Mouse (Mus musculus) layer of hippocampus, adult 11-12 months (tissue): Measurements from ENCODE around the gene Unc13a.

Experiments used
- DNase-seq: peaks from one replicate; pipeline ENCODE4 v3.0.0; 2022; ENCODE audit warnings: low spot score

Gene Unc13a

GRCm38 (mm10) chr8:71686143-71686734, 14.7 kb upstream of the Unc13a start:
- DNase-seq = no peak

GRCm38 (mm10) chr8:71685573-71685972, 14.0 kb upstream of the Unc13a start:
- no peak for DNase-seq

DNA sequence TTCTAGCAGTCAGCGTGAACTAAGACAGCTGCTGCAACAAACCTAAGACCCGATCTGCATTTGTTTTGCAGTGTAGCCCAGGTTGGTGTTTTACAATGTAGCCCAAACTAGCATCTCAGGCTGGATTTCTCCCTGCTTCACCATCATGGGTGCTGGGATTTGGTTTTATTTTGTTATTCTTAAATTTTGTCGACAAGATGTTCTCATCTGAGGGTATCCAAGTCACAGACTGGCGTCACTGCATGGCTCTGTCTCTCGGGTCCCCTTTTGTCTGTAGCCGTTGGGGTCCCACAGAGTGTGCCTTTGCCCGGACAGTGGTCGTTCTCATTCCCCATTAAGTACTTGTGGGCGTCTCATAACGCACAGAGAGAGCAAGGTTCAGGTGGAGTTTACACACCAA, 13.1 kb upstream of the Unc13a start:
- no peak for DNase-seq

GRCm38 (mm10) chr8:71682832-71683231, 11.3 kb upstream of the Unc13a start:
- no peak for DNase-seq

DNA sequence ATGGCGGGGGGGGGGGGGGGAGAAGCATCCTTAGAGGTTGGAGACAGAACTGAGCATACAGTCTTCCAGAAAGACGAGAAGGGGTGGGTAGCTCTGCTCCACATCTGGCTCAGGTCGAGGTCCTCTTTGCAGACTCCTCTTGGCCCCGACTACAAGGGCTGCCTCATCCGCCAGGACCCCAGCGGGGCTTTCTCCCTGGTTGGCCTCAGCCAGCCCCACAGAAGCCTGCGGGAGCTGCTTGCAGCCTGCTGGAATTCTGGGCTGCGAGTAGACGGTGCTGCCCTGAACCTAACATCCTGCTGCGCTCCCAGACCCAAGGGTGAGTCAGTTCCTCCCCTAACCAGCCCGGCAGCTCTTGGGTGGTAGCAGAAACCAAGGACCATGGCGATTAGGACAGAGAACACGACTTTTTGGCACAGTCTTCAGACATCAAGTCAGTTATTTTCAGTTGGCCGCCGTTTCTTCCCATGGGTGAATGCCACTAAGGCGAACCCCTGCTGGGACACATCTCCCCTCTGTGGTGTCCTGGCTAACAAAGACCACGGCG, 9.9 kb upstream of the Unc13a start:
- DNase-seq = no peak

DNA sequence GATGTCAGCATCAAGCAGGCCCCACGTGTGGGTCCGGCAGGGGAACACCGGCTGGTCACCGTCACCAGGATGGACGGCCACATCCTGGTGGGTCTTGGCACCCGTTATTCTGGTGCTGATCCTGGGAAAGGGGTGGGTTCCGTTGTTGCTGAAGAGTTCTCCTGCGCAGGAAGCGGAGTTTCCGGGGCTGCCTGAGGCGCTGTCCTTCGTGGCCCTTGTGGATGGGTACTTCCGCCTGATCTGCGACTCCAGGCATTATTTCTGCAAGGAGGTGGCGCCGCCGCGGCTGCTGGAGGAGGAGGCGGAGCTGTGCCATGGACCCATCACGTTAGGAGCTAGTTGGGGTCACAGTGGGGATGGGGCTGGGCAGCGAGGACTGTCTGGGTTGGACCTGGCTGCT, 8.9 kb upstream of the Unc13a start:
- DNase-seq = no peak

DNA sequence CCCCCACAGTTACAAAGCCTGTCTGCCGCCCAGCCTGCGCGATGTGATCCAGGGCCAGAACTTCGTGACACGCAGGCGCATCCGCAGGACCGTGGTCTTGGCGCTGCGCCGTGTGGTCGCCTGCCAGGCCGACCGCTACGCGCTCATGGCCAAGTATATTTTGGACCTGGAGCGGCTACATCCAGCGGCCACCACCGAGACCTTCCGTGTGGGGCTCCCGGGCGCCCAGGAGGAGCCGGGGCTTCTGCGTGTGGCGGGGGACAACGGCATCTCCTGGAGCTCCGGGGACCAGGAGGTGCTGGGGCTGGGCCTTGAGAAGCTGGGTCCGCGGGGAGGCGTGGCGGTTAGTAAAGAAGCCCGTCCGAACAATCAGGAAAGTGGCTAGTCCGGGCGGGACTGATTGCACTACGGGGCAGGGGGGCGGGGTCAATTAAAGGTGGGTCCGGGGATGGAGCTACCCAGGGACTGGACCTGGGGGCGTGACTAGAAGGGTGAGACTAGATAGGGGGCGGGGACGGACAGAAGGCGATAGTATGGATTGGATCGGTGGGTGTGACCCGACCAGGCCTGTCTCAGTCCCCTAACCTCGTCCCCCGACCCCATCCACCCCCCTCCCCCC, 8.1 kb upstream of the Unc13a start:
- DNase-seq = no peak

DNA sequence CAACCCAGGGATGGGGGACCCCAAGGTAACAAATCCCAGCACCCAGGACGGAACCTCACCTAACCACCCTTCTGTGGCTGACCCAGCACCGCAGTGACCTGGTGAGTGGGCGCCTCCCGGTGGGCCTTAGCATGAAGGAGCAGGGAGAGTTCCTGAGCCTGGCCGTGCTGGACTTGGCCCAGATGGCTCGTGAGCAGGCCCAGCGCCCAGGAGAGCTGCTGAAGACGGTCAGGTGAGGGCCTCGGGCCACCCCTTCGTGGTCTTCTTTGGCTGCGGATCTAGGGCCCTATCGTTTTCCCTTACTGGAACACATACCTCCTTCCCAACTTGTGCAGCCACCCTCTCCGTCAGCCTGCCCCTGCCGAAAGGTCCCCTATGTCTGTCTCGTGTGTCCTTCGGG, 7.6 kb upstream of the Unc13a start:
- DNase-seq = no peak

DNA sequence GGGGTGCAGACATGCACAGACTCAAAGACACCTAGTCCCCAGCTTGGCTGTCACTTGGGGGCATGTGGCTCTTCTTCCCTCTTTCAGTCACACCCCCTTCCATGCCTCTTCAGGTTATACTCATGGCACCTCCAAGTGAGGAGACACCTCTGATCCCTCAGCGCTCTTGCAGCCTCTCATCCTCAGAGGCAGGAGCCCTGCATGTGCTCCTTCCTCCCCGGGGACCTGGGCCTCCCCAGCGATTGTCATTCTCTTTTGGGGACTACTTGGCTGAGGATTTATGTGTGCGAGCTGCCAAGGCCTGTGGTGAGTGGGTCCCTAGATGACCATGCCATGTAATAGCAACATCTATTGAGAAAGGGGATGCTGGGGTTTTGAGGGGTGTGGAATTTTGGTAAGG, 6.7 kb upstream of the Unc13a start:
- no peak for DNase-seq

DNA sequence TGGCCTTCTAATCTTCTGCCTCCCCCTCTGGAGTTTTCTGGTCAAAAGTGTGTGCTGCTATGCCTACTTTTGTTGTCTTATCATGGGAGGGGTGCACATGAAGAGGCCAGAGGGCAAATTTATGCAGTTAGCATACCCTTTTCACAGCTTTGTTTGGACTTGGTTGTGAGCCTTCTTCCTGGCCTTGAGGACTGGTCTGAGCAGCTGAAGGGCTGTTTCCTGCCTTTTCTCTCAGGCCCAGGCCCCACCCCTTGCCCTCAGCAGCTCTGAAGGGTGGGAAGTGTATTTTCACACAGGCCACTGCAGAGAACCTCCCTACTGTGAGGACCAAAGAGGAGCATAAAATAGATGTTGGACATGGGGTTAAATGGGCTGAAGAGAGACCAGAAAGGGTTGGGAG, 6.0 kb upstream of the Unc13a start:
- no peak for DNase-seq

GRCm38 (mm10) chr8:71676803-71677202, 5.2 kb upstream of the Unc13a start:
- no peak for DNase-seq

- no peak for DNase-seq
Measured at GRCm38 (mm10) chr8:71676020-71676741, 4.6 kb upstream of the Unc13a start, which contains the start of gene Jak3. TSS of gene Jak3 (plus strand) at chr8:71676296.

- no peak for DNase-seq
Measured at GRCm38 (mm10) chr8:71675456-71676019, 4.0 kb upstream of the Unc13a start.

DNA sequence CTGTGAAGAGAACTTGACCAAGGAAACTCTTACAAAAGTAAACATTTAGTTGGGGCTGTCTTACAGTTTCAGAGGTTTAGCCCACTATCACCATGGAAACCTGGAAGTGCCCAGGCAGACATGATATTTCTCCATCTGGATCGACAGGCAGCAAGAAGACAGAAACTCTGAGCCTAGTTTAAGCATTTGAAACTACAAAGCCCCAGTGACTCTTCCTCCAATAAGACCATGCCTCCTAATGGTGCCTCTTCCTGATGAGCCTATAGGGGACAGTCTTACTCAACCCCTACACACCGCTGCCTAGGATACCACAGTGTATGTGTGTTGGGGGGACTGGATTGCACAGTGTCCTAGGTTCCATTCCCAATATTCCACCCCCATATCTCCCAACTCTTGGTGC, 2.5 kb upstream of the Unc13a start:
- DNase-seq = no peak

DNA sequence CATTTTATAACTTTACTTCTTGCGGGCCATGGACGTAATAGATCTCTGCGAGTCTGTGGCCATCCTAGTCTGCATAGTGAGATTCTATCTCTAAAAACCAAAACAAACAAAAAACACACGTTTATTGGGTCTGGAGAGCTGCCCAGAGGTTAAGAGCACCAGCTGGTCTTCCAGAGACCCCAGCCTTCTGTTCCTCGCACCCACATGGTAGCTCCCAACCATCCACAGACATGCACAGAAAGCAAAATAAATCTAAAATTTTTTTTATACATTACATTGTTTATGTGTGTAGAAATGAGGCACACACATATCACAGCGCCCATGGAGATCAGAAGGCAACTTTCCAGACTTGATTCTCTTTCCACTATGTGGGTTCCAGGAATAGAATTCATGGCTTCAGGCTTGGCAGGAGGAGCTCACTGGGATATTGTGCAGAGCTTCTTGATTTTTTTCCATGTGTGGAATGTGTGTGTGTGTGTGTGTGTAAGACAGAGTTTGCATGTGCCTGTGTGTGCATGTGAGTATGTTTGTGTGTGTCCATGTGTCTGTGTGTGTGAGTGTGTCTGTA, 695 bp upstream of the Unc13a start:
- no peak for DNase-seq

DNA sequence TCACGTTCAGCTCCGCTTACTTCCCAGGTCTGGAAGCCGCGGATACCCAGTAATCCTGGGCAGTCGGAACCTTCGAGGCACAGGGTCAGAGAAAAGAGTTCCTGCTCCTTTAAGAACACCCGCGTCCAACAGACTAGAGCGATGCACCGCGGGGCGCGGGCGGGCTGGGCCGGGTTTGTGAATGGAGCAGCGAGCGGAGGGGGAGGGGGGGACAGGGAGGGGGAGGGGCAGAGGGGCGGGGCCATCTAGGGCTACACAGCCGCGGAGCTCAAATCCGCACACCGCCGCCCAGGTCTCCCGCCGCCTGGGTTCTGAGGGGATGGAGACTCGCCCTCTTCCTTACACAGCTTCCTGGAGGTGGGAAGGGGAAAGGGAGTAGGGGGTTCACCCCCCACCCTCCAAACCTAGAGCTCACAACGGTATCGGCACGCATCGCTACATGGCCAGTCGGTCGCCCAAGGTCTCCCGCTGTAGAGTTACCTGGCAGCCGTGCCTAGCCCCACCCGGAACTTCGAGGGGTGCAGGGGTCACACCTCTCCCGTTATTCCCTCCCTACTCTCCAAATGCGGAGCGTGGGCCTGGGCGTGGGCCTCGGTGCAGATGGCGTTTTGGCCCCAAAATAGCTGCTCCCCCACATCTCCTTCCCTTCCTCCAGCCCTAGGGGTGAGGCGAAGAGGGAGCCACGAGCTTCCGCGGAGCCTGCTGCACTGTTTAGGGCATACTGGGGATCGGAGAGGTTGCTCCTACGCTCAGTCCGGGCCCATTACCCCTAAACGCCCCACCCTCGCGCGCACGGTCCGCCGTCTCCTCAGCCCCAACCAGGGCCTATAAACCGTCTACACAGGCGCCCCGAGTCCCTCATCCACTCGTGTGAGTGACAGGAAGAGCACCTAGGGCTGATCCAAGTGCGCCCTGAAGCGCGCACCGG, 672 bp downstream of the Unc13a start:
- peak; percentile 78 for DNase-seq

GRCm38 (mm10) chr8:71670198-71670597, 1.4 kb downstream of the Unc13a start:
- no peak for DNase-seq

DNA sequence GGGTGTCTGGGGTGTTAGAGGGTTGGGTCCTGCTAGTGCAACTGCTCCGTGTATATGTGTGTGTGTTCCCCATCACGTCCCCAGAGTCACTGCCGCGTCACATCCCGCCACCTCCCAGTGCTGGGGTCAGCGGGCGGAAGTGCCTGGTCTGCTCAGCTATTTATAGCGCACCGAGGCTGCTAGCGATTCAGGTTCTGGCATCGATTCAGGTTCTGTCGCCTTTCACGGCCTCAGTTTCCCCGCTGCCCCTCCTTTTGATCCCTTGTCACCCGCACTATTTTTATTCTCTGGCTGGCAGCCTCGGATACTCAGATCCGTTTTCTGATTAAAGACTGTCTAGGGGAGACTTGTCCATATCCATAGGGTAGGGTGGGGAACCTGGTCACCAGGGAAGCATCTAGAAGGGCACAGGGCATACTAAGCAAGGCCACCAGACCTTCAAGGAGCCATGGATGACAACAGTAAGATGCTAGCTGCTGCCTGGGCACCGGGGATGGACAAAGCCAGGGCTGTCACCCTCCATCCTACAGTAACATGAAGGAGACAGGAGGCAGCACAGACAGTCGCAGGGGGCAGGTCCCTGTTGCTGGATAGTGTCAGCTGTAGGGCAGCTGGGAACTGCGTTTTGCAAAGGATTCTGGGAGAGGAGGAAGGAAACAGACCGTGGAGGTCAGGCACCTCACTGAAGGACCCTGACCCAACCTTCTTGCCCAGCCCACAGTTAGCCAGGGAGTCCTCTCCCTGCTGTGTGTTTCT, 3.2 kb downstream of the Unc13a start:
- DNase-seq = no peak

GRCm38 (mm10) chr8:71667256-71667655, 4.3 kb downstream of the Unc13a start:
- no peak for DNase-seq

GRCm38 (mm10) chr8:71666855-71667254, 4.7 kb downstream of the Unc13a start:
- no peak for DNase-seq
